Mouse (Mus musculus) frontal cortex, adult 2 months (tissue): ENCODE measurements around the gene Hmgb1. TPM values are rescaled to one million over a fixed set of nuclear protein-coding genes. Genes with fewer than 3 reads are reported as not detected.

ENCODE experiments used
- DNase-seq, 2 experiments: peaks; one replicate each; pipeline ENCODE4 v3.0.0; 2022; ENCODE audit warnings: low spot score in 1 of 2; ENCODE audit errors: extremely low spot score in 1 of 2
- polyA plus RNA-seq: library from polyadenylated mRNA; depleted of rRNA; stranded (reverse); fragments of >200 nt; gene quantifications from 2 replicates; pipeline ENCODE4 v1.2.3, GENCODE M21; 2012; rRNA removed

Gene Hmgb1
- polyA plus RNA-seq, 1 experiment: 214 TPM

- DNase-seq: no peak
Measured at GRCm38 (mm10) chr5:149003137-149003536, 181.2 kb downstream of the Hmgb1 start.

- DNase-seq: no peak
Measured at GRCm38 (mm10) chr5:149002803-149003115, 181.5 kb downstream of the Hmgb1 start.

DNA sequence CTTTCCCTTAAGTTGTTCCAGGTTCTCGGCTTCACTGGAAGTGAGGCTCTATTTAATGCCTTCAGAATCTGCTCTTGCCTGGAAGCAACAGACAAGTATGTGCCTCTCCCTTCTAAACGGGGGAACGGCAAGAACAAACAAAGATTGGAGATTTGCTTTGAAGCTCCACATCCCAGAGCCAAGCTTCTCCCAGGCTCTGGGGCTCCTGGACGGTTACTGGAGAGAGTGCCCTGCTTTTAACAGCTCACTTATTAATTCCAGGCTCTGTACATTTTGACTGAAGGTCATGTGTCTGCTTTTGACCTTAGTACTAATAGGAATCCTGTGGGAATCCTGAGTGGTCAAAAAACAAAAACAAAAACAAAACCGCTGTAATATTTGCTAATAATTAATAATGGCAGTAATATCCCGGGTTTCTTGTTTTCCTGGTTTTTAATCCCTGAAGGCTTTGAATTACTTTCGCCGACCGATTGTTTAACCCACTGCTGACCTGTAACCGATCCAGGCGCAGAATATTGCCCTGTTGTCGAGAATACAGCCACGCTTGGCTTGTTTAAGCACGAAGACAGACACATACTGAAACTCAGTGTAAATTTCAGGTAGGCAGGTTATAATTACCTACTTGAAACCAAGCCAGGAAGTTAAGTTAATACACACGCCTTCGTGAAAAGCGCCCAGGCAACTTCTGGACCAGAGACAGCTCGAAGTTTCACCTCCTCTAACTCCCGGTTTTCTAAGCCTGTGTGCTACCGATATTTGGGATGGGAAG is 182.1 kb downstream of the Hmgb1 start:
- DNase-seq: no peak

- no peak for DNase-seq
Measured at GRCm38 (mm10) chr5:148999802-149000201, 184.5 kb downstream of the Hmgb1 start.

DNA sequence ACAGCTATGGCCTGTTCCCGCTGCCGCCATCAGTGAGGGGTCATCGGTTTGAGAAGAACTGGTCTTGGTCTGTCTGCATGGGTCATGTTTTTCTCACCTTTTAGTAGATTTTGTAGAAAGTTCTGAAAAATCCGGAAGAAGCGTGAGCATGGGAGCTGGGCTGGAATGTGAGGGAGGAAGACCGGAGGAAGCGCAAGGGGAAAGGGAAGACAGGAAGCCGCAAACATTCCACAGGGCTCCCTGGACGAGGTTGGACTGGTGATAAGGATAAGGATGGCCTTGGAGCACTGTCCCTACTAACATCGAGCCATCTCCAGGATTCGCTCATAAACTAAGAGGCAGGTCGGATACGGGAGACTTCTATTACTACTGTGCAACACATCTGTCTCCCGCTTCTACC is 185.8 kb downstream of the Hmgb1 start:
- DNase-seq: no peak

GRCm38 (mm10) chr5:148996709-148997037 is 187.6 kb downstream of the Hmgb1 start:
- no peak for DNase-seq

Other genes with a start within 250 kb of the Hmgb1 start
- not detected in 2 replicates for gene Gm42791, start 189.3 kb downstream of the Hmgb1 start, polyA plus RNA-seq
- gene Uspl1, start 139 bp downstream of the Hmgb1 start, polyA plus RNA-seq: 24.9 and 25.0 TPM in 2 replicates
- gene Alox5ap, start 80.3 kb upstream of the Hmgb1 start, polyA plus RNA-seq: 14.9 and 15.3 TPM in 2 replicates
- gene Medag, start 227.3 kb upstream of the Hmgb1 start, polyA plus RNA-seq: 10.9 and 11.9 TPM in 2 replicates